Mouse (Mus musculus) hindbrain, embryonic 12.5 days (tissue): ENCODE results near the gene Stum. TPM values are rescaled to one million over a fixed set of nuclear protein-coding genes. Genes with fewer than 3 reads are reported as not detected.

Experiments
- ATAC-seq: fragments of 200-750 bp; cut with Nextera tagmentation; 2 replicates; pipeline ENCODE4 v1.8.0; 2017; ENCODE audit warnings: moderate TSS enrichment; ENCODE audit not compliant: low FRiP score
- H3K27ac ChIP-seq: fragments of 300-500 bp; sonication (generic); 2 replicates; pipeline ENCODE4 v1.5.1; 2016; ENCODE audit warnings: mild to moderate bottlenecking
- H3K27me3 ChIP-seq: fragments of 300-500 bp; sonication (generic); 2 replicates; pipeline ENCODE4 v1.6.1; 2016; ENCODE audit warnings: mild to moderate bottlenecking
- H3K36me3 ChIP-seq: fragments of 300-500 bp; sonication (generic); 2 replicates; pipeline ENCODE4 v1.6.1; 2016; ENCODE audit warnings: mild to moderate bottlenecking
- H3K4me1 ChIP-seq: fragments of 300-500 bp; sonication (generic); 2 replicates; pipeline ENCODE4 v1.6.1; 2016
- H3K4me2 ChIP-seq: fragments of 300-500 bp; sonication (generic); replicated peaks from 2 replicates; pipeline ENCODE4 v1.6.1; 2016; ENCODE audit warnings: mild to moderate bottlenecking
- H3K4me3 ChIP-seq: fragments of 300-500 bp; sonication (generic); 2 replicates; pipeline ENCODE4 v1.5.1; 2016; ENCODE audit warnings: mild to moderate bottlenecking
- H3K9ac ChIP-seq: fragments of 300-500 bp; sonication (generic); 2 replicates; pipeline ENCODE4 v1.6.1; 2016; ENCODE audit warnings: mild to moderate bottlenecking, moderate library complexity
- H3K9me3 ChIP-seq: fragments of 300-500 bp; sonication (generic); replicated peaks from 2 replicates; pipeline ENCODE4 v1.6.1; 2016; ENCODE audit warnings: mild to moderate bottlenecking
- WGBS: fragments of 180-500 bp; shearing (Covaris S2); methylation state at CpG from one replicate; pipeline ENCODE4 v1.1.7; 2016; 5-methylcytosine and 5-hydroxymethylcytosine counted together
- polyA plus RNA-seq: library from polyadenylated mRNA; unstranded; fragments of >200 nt; fragmentation: Nextera tagmentation; extraction: Ambion mirVana; gene quantifications from 2 replicates; pipeline ENCODE4 v1.2.1, GENCODE M21; 2016

The Stum gene
- polyA plus RNA-seq, 1 experiment from 2014 or later: 1.7 TPM

- Histone ChIP-seq H3K9me3 (no peaks in the 10 kb centered on the region), H3K9ac (no peak overlapping the region), H3K4me2 (peak overlapping the region; percentile 45), H3K27me3 (no peaks in the 10 kb centered on the region), H3K4me1 (peaks cover 18% of the 10 kb centered on the region), H3K36me3 (no peaks in the 10 kb centered on the region), H3K4me3 (no peak overlapping the region), H3K27ac (peak overlapping the region; percentile 4; the same call in 1 of the 2 replicates)
- WGBS: 75% methylated on average over 18 of the region's 18 CpGs
- no peak for ATAC-seq
These were observed 75.3 kb downstream of the Stum start for GRCm38 (mm10) chr1:180407727-180408719.

DNA sequence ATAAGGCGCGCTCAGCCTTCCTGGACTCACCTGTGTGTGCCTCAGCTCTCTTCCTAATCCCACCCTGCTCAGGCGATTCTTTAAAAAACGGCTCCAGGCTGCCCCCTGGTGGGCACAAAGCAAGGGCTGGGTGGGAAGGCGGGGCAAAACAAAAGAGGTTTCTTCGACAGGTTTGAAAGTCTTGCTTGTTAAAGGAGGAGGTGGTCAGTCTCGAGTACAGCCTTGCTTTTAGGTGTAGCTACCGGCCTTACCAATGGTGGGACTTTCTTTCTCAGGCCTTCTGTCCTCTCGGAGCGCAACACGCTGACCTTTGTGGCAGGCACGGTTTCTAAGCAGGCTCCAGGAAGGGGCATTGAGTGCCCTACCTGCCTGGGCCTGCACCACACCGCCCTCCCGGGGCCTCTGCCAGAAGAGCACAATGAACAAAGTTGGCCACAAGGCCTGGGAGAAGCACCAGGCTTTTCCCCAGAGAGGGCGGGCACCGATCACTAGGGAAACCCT lies 76.1 kb downstream of the Stum start:
- H3K36me3 ChIP-seq: no peaks in the 10 kb centered on the region
- H3K27me3 ChIP-seq: no peaks in the 10 kb centered on the region
- H3K4me2 ChIP-seq: peak overlapping the region; percentile 45
- peak overlapping the region; percentile 35; the same call in 1 of the 2 replicates for H3K9ac ChIP-seq
- H3K4me1 ChIP-seq: peaks cover 18% of the 10 kb centered on the region
- WGBS: 10% methylated on average over 16 of the region's 16 CpGs
- peak overlapping the region; percentile 11; the same call in 1 of the 2 replicates for H3K4me3 ChIP-seq
- ATAC-seq: peak; percentile 71
- no peak overlapping the region for H3K27ac ChIP-seq
- no peaks in the 10 kb centered on the region for H3K9me3 ChIP-seq

GRCm38 (mm10) chr1:180406336-180407035 lies 76.8 kb downstream of the Stum start:
- Histone ChIP-seq H3K36me3 (no peaks in the 10 kb centered on the region), H3K4me3 (no peak overlapping the region), H3K9ac (no peak overlapping the region), H3K4me2 (no peak overlapping the region), H3K27ac (no peak overlapping the region), H3K9me3 (no peaks in the 10 kb centered on the region), H3K4me1 (peaks cover 18% of the 10 kb centered on the region), H3K27me3 (no peaks in the 10 kb centered on the region)
- ATAC-seq: no peak
- 70% methylated on average over 11 of the region's 11 CpGs for WGBS

- ATAC-seq: no peak
- Histone ChIP-seq H3K27ac (no peak overlapping the region), H3K4me2 (no peak overlapping the region), H3K27me3 (no peaks in the 10 kb centered on the region), H3K4me3 (no peak overlapping the region), H3K9me3 (no peaks in the 10 kb centered on the region), H3K9ac (no peak overlapping the region), H3K4me1 (peaks cover 18% of the 10 kb centered on the region), H3K36me3 (no peaks in the 10 kb centered on the region)
- WGBS: 84% methylated on average over 8 of the region's 9 CpGs
These were observed 77.5 kb downstream of the Stum start for GRCm38 (mm10) chr1:180405576-180406335.

DNA sequence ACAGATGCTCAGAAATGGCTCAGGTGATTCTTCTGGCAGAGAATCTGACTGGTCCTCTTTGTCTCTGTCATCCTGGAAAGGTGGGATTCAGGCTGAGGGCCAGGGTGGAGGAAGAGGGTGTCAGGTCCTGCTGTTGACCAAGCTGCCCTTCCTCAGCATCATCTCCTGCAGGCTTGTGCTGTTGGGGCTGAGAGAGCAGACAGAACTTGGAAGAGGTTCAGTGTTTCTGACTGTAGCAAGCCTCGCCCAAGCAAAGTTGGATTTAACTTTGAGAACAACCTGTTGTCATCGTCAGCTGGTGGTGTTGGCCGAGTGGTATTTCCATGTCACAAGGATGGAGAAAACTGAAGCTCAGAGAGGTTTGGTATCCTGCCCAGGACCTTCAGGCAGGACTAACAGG lies 78.6 kb downstream of the Stum start:
- no peaks in the 10 kb centered on the region for H3K9me3 ChIP-seq
- H3K4me2 ChIP-seq: no peak overlapping the region
- peaks cover 18% of the 10 kb centered on the region for H3K4me1 ChIP-seq
- peak overlapping the region; percentile 77; the same call in 1 of the 2 replicates for H3K27ac ChIP-seq
- H3K9ac ChIP-seq: no peak overlapping the region
- no peak overlapping the region for H3K4me3 ChIP-seq
- H3K27me3 ChIP-seq: no peaks in the 10 kb centered on the region
- WGBS: 88% methylated on average over 3 of the region's 3 CpGs
- H3K36me3 ChIP-seq: no peaks in the 10 kb centered on the region
- no peak for ATAC-seq

GRCm38 (mm10) chr1:180403694-180404606 lies 79.4 kb downstream of the Stum start:
- H3K9ac ChIP-seq: no peak overlapping the region
- H3K36me3 ChIP-seq: no peaks in the 10 kb centered on the region
- no peak overlapping the region for H3K4me3 ChIP-seq
- peak overlapping the region; percentile 77 for H3K27ac ChIP-seq
- 69% methylated on average over 32 of the region's 32 CpGs for WGBS
- H3K4me1 ChIP-seq: peaks cover 18% of the 10 kb centered on the region
- 0 out of 2 replicates have a peak overlapping the region, but pooled peaks have one; percentile 6 for H3K4me2 ChIP-seq
- no peaks in the 10 kb centered on the region for H3K9me3 ChIP-seq
- ATAC-seq: no peak
- H3K27me3 ChIP-seq: no peaks in the 10 kb centered on the region

GRCm38 (mm10) chr1:180403357-180403693 lies 80.0 kb downstream of the Stum start:
- ATAC-seq: no peak
- Histone ChIP-seq H3K4me3 (no peak overlapping the region), H3K27ac (peak overlapping the region; percentile 77), H3K36me3 (no peaks in the 10 kb centered on the region), H3K4me2 (no peak overlapping the region), H3K4me1 (peaks cover 18% of the 10 kb centered on the region), H3K9ac (no peak overlapping the region), H3K27me3 (no peaks in the 10 kb centered on the region), H3K9me3 (no peaks in the 10 kb centered on the region)
- 90% methylated on average over 8 of the region's 8 CpGs for whole genome bisulfite sequencing

GRCm38 (mm10) chr1:180402481-180403081 lies 80.7 kb downstream of the Stum start:
- H3K9ac ChIP-seq: no peak overlapping the region
- ATAC-seq: no peak
- no peak overlapping the region for H3K27ac ChIP-seq
- 88% methylated on average over 11 of the region's 11 CpGs for WGBS
- H3K27me3 ChIP-seq: no peaks in the 10 kb centered on the region
- H3K4me2 ChIP-seq: no peak overlapping the region
- no peaks in the 10 kb centered on the region for H3K36me3 ChIP-seq
- H3K4me1 ChIP-seq: peaks cover 18% of the 10 kb centered on the region
- no peaks in the 10 kb centered on the region for H3K9me3 ChIP-seq
- H3K4me3 ChIP-seq: no peak overlapping the region

DNA sequence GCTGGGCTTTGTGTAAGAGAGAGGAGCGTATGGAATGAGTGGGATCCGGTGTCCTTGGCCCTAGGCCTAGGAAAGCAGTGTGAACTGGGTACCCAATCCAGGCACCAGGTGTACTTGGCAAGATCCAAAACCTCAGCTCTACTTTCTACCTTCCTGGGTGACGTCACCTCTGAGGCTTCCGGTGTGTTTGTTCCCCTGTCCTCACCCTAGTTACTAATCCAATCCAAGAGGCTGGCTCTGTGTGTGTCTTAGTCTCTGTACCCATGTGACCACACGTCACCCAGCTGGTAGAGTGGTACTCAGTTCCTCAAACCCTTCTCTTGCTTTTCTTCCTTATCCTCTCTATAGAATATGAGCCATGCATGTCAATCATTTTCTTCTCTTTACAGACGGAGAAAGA lies 81.6 kb downstream of the Stum start:
- Histone ChIP-seq H3K27ac (no peak overlapping the region), H3K4me3 (no peak overlapping the region), H3K9me3 (no peaks in the 10 kb centered on the region), H3K4me1 (peaks cover 14% of the 10 kb centered on the region), H3K27me3 (no peaks in the 10 kb centered on the region), H3K4me2 (no peak overlapping the region), H3K9ac (no peak overlapping the region), H3K36me3 (no peaks in the 10 kb centered on the region)
- WGBS: 91% methylated on average over 6 of the region's 6 CpGs
- ATAC-seq: no peak

GRCm38 (mm10) chr1:180400691-180401455 lies 82.4 kb downstream of the Stum start:
- Histone ChIP-seq H3K27me3 (no peaks in the 10 kb centered on the region), H3K27ac (no peak overlapping the region), H3K36me3 (no peaks in the 10 kb centered on the region), H3K9me3 (no peaks in the 10 kb centered on the region), H3K9ac (no peak overlapping the region), H3K4me2 (no peak overlapping the region), H3K4me1 (peaks cover 14% of the 10 kb centered on the region), H3K4me3 (no peak overlapping the region)
- 87% methylated on average over 4 of the region's 4 CpGs for WGBS
- ATAC-seq: no peak
